Mouse (Mus musculus) fibroblast of lung, adult 2 months (primary cell): ENCODE measurements around the gene Cpe.
"Not testable (repeated sequence)": the region's sequence is repeated elsewhere in the genome, so short reads cannot be mapped to it uniquely, and the experiment has no call there.

ENCODE experiments used
- DNase-seq: peaks from one replicate; pipeline ENCODE4 v3.0.0-alpha.2; 2011; ENCODE audit warnings: low read depth

The Cpe gene

DNA sequence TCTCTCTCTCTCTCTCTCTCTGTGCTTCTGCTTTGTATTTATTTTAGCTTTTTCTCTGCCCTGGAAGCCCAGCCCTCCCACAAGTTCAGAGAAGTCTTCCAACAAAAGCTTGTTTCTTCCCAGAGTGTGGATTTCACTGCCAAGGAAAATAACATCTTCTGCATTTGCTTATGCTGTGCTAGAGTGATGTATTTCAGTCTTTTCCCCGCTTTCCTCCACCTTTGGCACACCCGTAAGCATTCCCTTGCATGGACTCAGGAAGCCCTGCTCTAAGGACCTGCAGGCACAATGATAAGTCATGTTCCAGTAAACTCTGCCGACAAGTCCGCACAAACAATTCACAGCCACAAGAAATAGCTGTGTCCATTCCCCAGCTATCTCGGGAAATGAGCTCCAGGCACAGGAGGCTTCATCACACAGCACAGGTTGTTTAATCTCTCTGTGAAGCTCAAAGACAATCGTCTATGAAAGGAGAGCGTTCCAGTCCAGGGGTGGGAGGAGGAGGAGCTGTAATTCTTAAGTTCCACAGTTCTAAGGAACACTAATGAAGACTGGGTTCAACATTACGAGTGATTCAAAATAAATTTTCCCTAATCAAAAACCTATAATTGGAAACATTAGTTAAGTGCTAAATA, 17.8 kb downstream of the Cpe start:
- DNase-seq = peak; percentile 67

DNA sequence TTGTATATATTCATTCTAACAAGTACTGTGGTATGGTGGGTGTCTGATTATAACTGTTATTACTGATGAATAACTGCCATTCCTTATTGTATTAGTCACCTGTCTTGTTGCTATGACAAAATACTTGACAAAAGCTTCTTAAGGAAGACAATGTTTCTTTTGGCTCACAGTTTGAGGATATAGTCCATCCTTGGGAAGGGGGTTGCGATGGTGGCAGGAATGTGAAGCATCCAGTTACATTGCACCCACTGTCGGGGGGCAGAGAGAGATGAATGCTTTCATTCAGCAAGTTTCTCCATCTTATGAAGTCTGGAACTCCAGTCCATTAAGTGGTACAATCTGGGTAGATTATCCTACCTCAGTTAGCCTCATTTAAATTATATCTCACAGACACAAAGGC, 19.9 kb downstream of the Cpe start:
- DNase-seq = no peak

DNA sequence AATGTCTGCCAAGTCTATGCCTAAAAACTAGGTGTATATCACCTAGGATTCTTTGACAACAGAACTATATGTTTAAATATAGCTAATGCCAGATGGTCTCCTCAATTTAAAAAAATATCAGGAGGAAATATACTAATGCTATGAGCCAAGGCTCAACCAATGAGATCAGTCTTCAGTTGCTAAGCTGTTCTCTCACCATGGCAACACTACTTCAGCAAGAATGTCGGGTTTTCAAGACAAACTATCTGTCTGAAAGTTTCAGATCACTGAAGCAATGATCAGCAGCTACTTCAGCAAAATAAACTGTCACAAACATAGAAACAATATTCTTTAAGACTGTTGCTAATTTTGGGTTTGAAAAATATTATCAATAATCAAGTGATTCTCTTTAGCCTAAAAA, 20.9 kb downstream of the Cpe start:
- no peak for DNase-seq

DNA sequence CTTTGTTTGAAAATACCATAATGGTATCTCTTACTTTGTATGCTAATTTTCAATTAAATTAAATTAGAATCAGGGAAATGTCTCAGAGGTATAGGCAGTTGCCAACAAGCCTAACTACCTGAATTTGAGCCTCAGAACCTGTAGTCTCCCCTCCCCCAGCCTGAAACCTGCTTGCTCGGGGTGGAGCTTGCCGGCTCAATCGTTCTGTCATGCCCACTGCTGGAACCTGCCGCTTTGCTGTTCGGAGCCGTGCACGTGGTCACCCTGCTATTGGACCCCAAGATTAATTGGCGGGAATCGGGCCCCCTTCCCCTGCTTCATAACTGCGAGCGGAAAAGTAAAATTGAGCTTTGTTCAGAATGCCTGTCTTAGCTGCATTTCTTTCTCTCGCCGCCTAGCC, 26.5 kb downstream of the Cpe start:
- DNase-seq = not testable (repeated sequence)

GRCm38 (mm10) chr8:64665563-64665962, 27.3 kb downstream of the Cpe start:
- DNase-seq = no peak

DNA sequence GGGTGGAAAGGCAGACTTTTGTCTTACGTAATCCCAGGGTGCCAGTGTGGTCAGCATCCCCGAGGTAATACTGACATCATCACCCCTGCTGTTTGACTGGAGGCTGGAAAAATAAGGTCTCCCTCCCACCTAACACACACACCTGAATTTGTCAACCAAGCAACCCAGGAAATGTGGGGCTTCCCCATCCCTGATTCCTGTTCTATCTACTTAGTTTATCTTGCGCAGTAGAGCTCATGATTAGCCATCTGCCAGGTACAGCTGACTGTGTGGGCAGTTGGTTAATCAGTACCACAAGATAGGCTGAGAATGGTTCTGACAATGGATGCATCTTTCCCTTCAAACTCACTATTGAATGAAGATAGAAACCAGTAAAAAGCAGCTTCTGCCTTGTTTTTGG, 28.0 kb downstream of the Cpe start:
- DNase-seq = no peak

GRCm38 (mm10) chr8:64664350-64664749, 28.5 kb downstream of the Cpe start:
- no peak for DNase-seq

DNA sequence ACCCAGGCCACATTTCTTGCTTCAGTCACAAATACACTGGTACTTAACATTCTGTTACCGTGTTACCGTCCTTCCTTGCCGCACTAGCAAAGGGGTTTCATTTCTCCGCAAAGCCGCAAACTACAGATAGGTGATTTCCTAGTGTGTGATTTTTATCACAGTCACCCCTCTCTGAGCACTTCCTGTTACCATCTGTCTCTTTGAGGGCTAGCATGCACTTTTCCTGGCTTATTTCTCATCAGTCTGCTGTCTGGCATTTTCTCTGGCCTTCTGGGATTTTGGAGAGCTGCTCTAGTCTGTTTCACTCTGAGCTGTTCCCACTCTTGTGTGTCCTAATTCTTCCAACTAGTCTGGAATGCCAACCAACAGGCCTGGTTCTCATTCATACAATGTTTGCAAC, 33.8 kb downstream of the Cpe start:
- DNase-seq = no peak

GRCm38 (mm10) chr8:64657980-64658401, 34.9 kb downstream of the Cpe start:
- no peak for DNase-seq

- no peak for DNase-seq
Observed at GRCm38 (mm10) chr8:64657517-64657916, 35.3 kb downstream of the Cpe start.

GRCm38 (mm10) chr8:64655887-64656286, 37.0 kb downstream of the Cpe start:
- DNase-seq = no peak

DNA sequence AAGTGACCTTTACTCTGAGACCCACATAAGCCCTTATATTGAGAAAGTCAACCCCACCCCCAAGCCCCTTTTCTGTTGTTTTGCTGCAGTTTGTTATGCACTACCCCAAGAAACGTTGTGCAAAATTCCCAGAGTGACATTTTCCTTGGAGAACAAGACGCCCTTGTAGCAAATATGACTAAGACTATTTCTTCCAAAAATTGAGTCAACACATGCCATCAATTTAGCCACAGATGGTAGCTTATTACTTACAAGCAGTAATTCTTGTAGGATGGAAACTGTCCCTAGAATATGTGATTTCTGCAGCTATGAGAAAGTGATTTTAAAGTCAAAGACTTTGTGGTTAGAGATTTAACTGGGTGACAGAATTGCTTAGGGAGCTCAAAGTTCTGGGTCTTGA, 37.8 kb downstream of the Cpe start:
- DNase-seq = no peak

DNA sequence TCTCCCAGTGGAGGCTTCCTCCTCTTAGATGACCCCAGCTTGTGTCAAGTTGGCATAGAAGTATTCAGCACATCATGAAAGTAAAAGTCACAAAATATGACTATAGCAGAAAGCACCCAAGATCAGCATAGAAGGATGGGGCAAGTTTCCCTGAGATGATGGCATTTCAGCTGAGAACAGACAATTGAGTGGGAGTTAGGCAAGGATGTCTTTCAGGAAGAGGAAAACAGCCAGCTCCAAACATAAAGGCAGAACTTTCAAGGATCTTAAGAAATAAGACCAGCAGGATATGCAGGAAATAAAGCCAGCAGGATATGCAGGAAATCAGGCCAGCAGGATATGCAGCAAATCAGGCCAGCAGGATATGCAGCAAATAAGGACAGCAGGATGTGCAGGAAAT, 40.6 kb downstream of the Cpe start:
- DNase-seq = no peak

GRCm38 (mm10) chr8:64648063-64648462, 44.8 kb downstream of the Cpe start:
- no peak for DNase-seq

- DNase-seq = no peak
Observed at GRCm38 (mm10) chr8:64647148-64647547, 45.7 kb downstream of the Cpe start.

GRCm38 (mm10) chr8:64646421-64646820, 46.4 kb downstream of the Cpe start:
- DNase-seq = no peak

- no peak for DNase-seq
Observed at GRCm38 (mm10) chr8:64644108-64645005, 48.5 kb downstream of the Cpe start.

DNA sequence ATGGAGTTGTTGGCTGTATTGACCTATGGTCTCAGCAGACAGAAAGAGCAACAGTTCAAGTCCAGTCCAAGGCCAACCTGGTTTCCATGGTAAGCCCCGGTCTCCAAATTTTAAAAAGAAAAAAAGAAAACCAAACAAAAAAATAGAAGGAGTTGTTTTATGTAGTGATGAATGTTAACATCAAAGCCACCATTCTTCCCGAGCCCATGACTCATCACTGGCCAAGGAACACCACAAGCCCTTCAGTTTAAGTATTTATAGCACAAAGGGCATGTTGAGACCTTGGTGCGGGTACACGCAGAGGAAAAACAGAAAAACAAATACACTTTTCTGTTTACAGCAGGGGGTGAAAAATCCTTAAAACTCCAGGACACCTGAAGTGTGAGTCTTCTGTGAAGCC, 49.5 kb downstream of the Cpe start:
- DNase-seq = no peak

- DNase-seq = no peak
Observed at GRCm38 (mm10) chr8:64642799-64643198, 50.1 kb downstream of the Cpe start.

GRCm38 (mm10) chr8:64640599-64640998, 52.3 kb downstream of the Cpe start:
- no peak for DNase-seq

GRCm38 (mm10) chr8:64639676-64640075, 53.2 kb downstream of the Cpe start:
- no peak for DNase-seq

DNA sequence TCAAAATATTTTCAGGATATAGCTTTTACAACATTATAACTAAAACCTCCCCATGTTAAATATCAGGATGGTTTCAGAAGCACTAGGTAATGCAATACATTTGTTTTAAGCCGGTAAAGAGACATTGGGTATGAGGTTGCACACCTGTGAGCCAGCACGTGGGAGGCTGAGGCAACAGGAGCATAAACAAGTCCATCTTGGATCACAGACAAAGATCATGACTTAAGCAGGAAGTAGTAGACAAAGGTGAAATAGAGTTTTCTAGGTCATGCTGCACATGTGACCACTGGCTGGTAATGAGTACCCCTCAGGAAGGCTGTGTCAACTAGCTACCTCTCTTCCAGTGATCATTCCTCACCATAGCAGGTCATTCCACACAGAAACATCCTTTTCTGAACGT, 58.0 kb downstream of the Cpe start:
- no peak for DNase-seq

DNA sequence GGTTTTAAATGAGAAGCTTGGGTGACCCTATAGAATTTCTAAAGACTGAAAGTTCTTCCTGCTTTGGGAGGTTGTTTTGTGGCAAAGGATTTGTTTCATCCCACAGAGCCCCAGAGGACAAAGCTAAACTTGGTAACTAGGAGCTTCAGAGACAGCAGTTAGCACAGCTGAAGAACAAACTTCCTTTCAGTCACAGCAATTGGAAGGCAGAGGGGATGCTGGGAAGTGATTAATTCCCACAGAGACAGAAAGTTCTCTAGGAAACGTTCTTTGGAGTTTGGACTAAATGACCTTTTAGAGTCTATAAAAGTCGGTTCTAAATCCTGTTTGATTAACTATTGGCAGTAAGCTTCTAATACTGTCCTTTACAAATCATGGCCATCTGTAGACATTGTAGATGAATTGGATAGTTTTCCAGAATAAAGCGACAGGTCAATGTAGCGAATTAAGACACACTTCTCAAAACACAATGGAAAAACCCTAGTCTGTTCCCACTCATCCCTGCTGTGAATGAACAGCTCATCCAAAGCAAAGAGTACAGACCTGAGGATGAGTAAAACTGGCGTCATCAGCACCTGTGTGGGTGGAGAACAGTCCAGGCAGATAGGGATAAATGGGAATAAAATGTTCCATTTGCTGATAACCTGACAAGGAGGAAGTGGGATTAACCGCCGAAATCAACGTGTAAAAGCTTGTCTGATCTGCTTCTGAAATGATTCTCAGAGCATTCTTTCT, 58.6 kb downstream of the Cpe start:
- DNase-seq = no peak
